Mouse (Mus musculus): ENCODE data around the gene Rragb. TPM values are rescaled to one million over a fixed set of nuclear protein-coding genes. Genes with fewer than 3 reads are reported as not detected.
A peak's percentile ranks its signal among the peaks of the same experiment; 100 is the strongest.
"Not testable (repeated sequence)": the region's sequence is repeated elsewhere in the genome, so short reads cannot be mapped to it uniquely, and the experiment has no call there.

Rragb gene
- 9.1 and 10.1 TPM in 2 replicates for polyA plus RNA-seq (2015; fragmentation: Nextera tagmentation; extraction: Ambion mirVana)

DNA sequence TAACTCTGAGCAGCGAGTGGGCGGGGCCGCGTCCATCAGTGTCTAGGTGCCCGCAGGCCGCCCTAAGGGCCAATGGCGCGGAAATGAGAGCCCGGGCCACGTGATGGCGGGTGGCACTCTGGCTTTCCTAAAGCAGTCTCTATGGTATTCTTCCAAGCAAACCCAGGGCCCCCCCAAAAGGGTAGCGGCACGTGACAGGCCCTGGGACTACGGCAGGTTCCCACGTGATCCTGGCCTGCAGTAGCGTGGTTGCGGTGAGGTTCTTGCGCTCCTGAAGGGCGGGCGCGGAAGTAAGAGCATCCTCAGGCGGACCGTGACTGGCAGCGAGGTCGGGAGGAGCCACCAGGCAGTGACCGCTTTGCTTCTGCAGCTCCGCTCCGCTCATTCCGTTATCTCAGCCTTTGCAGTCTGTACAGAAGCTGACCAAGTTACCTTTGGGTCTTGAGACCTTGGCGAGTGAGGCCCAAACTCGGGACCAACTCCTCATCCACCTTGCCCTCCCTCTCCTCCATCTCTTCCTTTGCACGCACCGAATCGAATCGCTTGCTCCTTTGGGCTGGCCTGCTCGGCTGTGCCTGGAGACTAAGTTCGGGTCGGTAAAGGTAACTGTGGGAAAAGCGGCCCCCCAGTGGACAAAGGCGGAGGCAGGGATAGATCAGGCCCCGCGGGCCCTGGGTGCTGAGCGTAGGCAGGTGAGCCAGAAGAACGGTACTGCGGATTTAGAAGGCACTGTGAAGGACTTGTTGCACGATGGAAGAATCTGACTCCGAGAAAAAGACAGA, at the start of gene Rragb:
Gene Rragb, plus strand, starts transcription at position 248 of the 782 bp plus-strand sequence.
- no peaks in the 10 kb centered on the region for H3K27me3 ChIP-seq (replicated peaks)
- H3K4me3 ChIP-seq: peak within 1 kb of the TSS; percentile 50
- peak within 1 kb of the TSS; percentile 50 for H3K4me2 ChIP-seq
- peak within 1 kb of the TSS; percentile 31 for H3K9ac ChIP-seq
- 24% methylated on average over 47 of the region's 47 CpGs for WGBS
- ATAC-seq (replicated peaks): peak; percentile 99
- H3K4me1 ChIP-seq: no peaks in the 10 kb centered on the region
- H3K36me3 ChIP-seq (replicated peaks): no peaks in the 10 kb centered on the region
- no peaks in the 10 kb centered on the region for H3K9me3 ChIP-seq
- H3K27ac ChIP-seq: peak within 1 kb of the TSS; percentile 64

DNA sequence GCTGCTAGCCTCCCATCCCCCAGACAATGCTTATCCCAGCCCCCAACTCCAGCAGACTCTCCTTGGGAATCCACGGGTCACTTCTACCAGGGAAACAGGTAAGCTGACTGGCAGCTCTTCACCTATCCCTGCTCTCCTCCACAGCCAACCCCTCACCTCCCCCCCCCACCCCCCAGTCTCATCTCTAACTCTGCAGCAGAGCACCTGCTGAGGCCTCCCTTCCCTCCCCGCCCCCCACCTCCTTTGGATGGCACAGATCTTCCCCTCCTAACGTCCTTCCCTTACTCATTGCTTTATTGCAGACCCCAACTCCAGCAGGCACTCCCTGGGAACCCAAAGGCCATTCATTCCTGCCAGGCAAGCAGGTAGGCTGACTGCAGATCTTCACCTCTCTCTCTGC, 21.3 kb upstream of the Rragb start, which contains the start of gene Foxr2:
Gene Foxr2, plus strand, starts transcription at position 301 of the 400 bp plus-strand sequence.
- no peak within 1 kb of the TSS for H3K27ac ChIP-seq
- H3K9me3 ChIP-seq: no peaks in the 10 kb centered on the region
- WGBS: 5% methylated on average over 3 of the region's 3 CpGs
- H3K9ac ChIP-seq: no peak within 1 kb of the TSS
- ATAC-seq (replicated peaks): no peak
- no peaks in the 10 kb centered on the region for H3K27me3 ChIP-seq (replicated peaks)
- no peak within 1 kb of the TSS for H3K4me2 ChIP-seq
- no peak within 1 kb of the TSS for H3K4me3 ChIP-seq
- no peaks in the 10 kb centered on the region for H3K36me3 ChIP-seq (replicated peaks)
- no peaks in the 10 kb centered on the region for H3K4me1 ChIP-seq

DNA sequence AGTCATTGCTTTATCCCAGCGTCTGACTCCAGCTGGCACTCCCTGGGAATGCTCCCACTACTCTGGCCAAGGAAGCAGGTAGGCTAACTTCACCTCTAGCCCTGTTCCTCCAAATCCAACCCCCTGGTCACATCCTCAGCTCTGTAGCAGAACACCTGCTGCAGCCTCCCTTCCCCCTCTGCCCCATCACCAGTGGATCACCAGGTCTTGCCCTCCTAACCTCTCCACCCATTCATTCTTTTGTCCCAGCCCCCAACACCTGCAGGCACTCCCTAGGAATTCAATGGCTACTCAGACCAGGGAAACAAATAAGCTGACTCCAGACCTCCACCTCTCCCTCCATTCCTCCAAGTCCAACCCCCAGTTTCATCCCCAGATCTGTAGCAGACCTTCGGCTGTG, 20.8 kb upstream of the Rragb start:
- ATAC-seq (replicated peaks): no peak
- no peaks in the 10 kb centered on the region for H3K36me3 ChIP-seq (replicated peaks)
- 52% methylated on average over 2 of the region's 2 CpGs for WGBS
- no peak overlapping the region for H3K9ac ChIP-seq
- H3K4me1 ChIP-seq: no peaks in the 10 kb centered on the region
- H3K4me2 ChIP-seq: no peak overlapping the region
- H3K27ac ChIP-seq: no peak overlapping the region
- no peaks in the 10 kb centered on the region for H3K27me3 ChIP-seq (replicated peaks)
- no peaks in the 10 kb centered on the region for H3K9me3 ChIP-seq
- no peak overlapping the region for H3K4me3 ChIP-seq

DNA sequence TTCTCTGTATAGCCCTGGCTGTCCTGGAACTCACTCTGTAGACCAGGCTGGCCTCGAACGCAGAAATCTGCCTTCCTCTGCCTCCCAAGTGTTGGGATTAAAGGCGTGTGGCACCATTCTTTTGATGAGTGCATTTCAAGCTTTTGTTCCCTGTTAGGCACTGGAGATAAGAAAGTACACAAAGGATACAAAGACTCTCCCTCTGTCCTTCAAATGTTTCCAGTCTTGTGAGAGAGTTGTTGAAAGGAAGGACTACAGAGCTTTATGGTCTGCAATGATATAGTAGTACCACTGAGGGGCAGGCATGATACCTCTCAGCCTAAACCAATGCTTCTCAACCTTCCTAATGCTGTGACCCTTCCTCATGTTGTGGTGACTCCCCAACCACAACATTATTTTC, 2.9 kb downstream of the Rragb start:
- 60% methylated on average over 3 of the region's 3 CpGs for WGBS
- H3K4me3 ChIP-seq: no peak overlapping the region
- no peak for ATAC-seq (replicated peaks)
- no peaks in the 10 kb centered on the region for H3K4me1 ChIP-seq
- no peaks in the 10 kb centered on the region for H3K9me3 ChIP-seq
- H3K4me2 ChIP-seq: no peak overlapping the region
- no peaks in the 10 kb centered on the region for H3K27me3 ChIP-seq (replicated peaks)
- no peak overlapping the region for H3K9ac ChIP-seq
- no peaks in the 10 kb centered on the region for H3K36me3 ChIP-seq (replicated peaks)
- H3K27ac ChIP-seq: no peak overlapping the region

DNA sequence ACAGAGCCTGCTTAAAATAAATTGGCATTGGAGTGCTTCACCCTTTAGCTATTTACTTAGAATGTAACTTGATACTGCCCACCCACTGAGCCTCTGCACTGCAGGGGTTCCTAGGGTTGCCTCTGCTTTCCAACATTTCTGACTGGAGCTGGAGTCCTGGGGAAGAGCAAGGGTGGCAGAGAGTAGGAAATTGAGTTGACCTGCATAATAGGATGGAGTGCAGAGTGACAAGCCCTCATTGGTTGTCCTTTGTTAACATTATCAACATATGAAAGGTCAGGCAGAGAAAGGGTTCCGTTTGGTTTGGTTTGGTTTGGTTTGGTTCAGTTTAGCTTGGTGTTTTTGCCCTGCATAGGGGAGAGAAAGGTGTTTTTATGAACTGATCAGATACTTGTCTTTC, 12.0 kb downstream of the Rragb start:
- Histone ChIP-seq H3K27ac (no peak overlapping the region), H3K27me3 (replicated peaks) (no peaks in the 10 kb centered on the region), H3K4me1 (no peaks in the 10 kb centered on the region), H3K36me3 (replicated peaks) (no peaks in the 10 kb centered on the region), H3K9me3 (no peaks in the 10 kb centered on the region), H3K9ac (no peak overlapping the region), H3K4me3 (no peak overlapping the region), H3K4me2 (no peak overlapping the region)
- 23% methylated on average over 1 of the region's 1 CpGs for WGBS
- ATAC-seq (replicated peaks): no peak

DNA sequence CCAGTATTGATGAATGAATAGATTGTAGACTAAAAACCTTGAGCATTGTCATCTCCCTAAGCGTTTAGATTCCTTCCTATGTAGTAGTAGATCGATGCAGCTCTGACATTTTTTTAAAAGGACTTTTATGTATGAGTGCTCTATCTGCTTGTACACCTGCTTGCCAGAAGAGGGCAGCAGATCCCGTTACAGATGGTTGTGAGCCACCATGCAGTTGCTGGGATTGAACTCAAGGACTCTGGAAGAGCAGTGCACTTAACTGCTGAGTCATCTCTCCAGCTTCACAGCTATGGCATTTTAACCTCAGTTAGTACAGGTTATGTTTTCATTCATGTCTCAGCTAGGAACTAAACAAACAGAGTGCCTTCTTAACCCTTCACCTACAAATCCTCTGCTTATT, 15.5 kb downstream of the Rragb start:
- ATAC-seq (replicated peaks): no peak
- no peak overlapping the region for H3K4me2 ChIP-seq
- no peaks in the 10 kb centered on the region for H3K36me3 ChIP-seq (replicated peaks)

DNA sequence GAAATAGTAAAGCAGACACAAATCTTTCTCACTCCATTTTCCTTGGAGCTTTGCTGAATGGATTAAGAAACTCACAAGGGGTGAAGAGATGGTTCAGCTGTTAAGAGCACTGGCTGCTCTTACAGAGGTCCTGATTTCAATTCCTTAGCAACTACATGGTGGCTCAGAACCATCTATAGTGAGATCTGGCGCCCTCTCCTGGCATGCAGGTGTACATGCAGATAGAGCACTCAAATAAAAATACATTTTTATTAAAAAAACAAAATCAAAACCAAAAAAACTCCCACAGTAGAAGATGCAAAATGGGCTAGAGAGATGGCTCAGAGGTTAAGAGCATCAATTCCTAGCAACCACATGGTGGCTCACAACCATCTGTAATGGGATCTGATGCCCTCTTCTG, 35.0 kb downstream of the Rragb start:
- Histone ChIP-seq H3K4me1 (no peaks in the 10 kb centered on the region), H3K4me2 (no peak overlapping the region), H3K36me3 (replicated peaks) (no peaks in the 10 kb centered on the region), H3K9ac (no peak overlapping the region), H3K4me3 (no peak overlapping the region), H3K9me3 (no peaks in the 10 kb centered on the region), H3K27me3 (replicated peaks) (no peaks in the 10 kb centered on the region), H3K27ac (no peak overlapping the region)
- no peak for ATAC-seq (replicated peaks)
- 13% methylated on average over 1 of the region's 1 CpGs for WGBS

More for the DNA sequence above, 15.5 kb downstream of the Rragb start:
- H3K27me3 ChIP-seq (replicated peaks): no peaks in the 10 kb centered on the region
- 52% methylated on average over 3 of the region's 3 CpGs for WGBS
- H3K4me1 ChIP-seq: no peaks in the 10 kb centered on the region
- H3K9me3 ChIP-seq: no peaks in the 10 kb centered on the region
- no peak overlapping the region for H3K9ac ChIP-seq
- H3K27ac ChIP-seq: no peak overlapping the region
- no peak overlapping the region for H3K4me3 ChIP-seq

DNA sequence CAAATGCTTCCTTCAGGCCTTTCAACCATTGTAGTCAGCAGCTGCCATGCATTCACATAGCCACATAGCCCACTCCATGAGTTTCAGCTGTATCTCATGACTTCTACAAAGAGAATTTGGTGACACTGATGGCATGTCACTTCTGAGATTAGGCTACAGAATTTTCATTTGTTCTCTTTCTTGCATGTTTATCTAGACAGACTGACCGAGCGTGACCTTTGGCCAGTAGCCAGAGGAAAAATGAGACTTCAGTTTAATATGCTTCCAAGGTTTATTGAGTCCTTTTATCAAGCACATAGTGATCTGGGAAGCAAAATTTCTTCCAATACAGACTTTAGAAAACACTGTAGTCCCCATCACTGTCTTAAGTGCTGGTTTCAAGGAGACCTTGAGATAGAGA, 42.4 kb downstream of the Rragb start:
- no peak for ATAC-seq (replicated peaks)
- Histone ChIP-seq H3K4me1 (no peaks in the 10 kb centered on the region), H3K9ac (no peak overlapping the region), H3K9me3 (no peaks in the 10 kb centered on the region), H3K27ac (no peak overlapping the region), H3K36me3 (replicated peaks) (no peaks in the 10 kb centered on the region), H3K27me3 (replicated peaks) (no peaks in the 10 kb centered on the region), H3K4me3 (no peak overlapping the region), H3K4me2 (no peak overlapping the region)
- 91% methylated on average over 2 of the region's 2 CpGs for WGBS

DNA sequence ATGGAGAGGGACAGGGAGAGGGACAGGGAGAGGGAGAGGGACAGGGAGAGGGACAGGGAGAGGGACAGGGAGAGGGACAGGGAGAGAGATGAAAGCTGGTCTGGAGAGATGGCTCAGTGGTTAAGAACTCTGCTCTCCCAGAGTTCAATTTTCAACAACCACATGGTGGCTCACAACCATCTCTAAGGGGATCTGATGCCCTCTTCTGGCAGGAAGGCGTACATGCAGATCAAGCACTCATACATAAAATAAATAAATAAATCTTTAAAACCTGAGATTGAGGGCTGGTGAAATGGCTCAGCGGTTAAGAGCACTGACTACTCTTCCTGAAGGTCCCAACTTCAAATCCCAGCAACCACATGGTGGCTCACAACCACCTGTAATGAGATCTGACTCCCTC, 59.4 kb downstream of the Rragb start:
- H3K4me3 ChIP-seq; H3K27ac ChIP-seq; H3K9ac ChIP-seq; H3K27me3 ChIP-seq (replicated peaks); H3K36me3 ChIP-seq (replicated peaks); ATAC-seq (replicated peaks); H3K9me3 ChIP-seq; H3K4me2 ChIP-seq; H3K4me1 ChIP-seq: not testable (repeated sequence)
- WGBS: 71% methylated on average over 2 of the region's 2 CpGs

DNA sequence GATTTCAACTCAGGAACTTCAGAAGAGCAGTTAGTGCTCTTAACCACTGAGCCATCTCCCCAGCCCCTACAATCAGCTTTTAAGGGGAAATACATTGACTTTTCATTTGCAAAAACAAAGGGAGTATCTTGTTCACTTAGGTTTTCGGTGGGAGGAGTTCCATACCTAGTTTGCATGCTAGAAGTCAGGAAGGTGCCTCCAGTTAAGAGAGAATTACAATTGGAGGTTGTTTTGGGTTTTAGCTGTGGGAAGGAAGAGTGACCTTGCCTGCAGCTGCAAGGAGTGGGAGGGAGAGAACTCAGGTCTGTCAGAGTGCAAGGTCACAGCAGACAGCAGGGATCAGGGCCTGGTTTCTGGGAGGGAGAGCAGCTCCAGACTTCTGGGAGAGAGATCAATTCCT, 71.3 kb downstream of the Rragb start:
- Histone ChIP-seq H3K36me3 (replicated peaks) (no peaks in the 10 kb centered on the region), H3K27me3 (replicated peaks) (no peaks in the 10 kb centered on the region), H3K4me2 (no peak overlapping the region), H3K4me3 (no peak overlapping the region), H3K4me1 (no peaks in the 10 kb centered on the region), H3K9ac (no peak overlapping the region), H3K27ac (no peak overlapping the region), H3K9me3 (no peaks in the 10 kb centered on the region)
- ATAC-seq (replicated peaks): no peak
- 77% methylated on average over 1 of the region's 1 CpGs for WGBS

Other genes starting within 250 kb of the Rragb start
- 3.1 and 3.7 TPM in 2 replicates for gene Usp51, start 133.5 kb upstream of the Rragb start, polyA plus RNA-seq (2015; fragmentation: Nextera tagmentation; extraction: Ambion mirVana)
- gene Mageh1, start 102.4 kb upstream of the Rragb start, polyA plus RNA-seq (2015; fragmentation: Nextera tagmentation; extraction: Ambion mirVana): 136 and 146 TPM in 2 replicates
- gene Foxr2, start 21.2 kb upstream of the Rragb start, polyA plus RNA-seq (2015; fragmentation: Nextera tagmentation; extraction: Ambion mirVana): 0.77 and 0.91 TPM in 2 replicates
- gene Klf8, start 97.5 kb downstream of the Rragb start, polyA plus RNA-seq (2015; fragmentation: Nextera tagmentation; extraction: Ambion mirVana): 5.1 and 6.4 TPM in 2 replicates

Measured in midbrain, embryonic 15.5 days (tissue).